Mouse (Mus musculus) layer of hippocampus, postnatal 36 days (tissue): ENCODE measurements at regions not wholly inside any gene's neighbourhood (a gene's known extent, or its start where the extent isn't known, plus 50 kb on each side); places are given as distances from the start of the nearest gene placed in this dataset.
A peak's percentile ranks its signal among the peaks of the same experiment; 100 is the strongest.

Experiments
- DNase-seq, 2 experiments: peaks; one replicate each; pipeline ENCODE4 v3.0.0; 2022

DNA sequence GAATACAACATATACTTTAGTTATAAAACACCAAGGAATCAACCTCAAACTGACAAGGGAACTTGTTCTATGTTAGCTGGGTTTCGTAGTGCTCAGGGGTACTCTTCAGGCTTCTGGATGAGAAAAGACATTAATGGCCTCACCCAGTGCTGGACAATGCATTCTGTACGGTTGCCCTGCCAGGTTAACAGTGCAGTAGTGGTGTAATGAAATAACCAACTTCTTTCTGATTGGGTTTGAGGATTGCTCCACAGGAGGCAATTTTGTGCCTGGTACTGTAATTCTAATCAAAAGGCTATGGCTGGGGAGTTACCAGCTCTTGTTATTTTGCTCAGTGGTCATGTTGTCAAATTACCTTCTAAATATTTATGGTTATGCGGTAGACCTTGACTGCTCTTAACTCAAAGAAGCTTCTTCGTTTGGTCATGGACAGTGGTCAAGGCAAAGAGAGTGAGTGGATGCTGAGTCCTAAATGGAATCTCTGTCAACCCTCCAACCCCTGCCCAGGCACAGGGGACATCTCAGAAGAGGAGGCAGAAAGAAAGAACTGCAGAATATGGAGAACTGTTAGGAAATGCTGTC, 158.8 kb upstream of the B3gat2 start:
- DNase-seq: no peak

DNA sequence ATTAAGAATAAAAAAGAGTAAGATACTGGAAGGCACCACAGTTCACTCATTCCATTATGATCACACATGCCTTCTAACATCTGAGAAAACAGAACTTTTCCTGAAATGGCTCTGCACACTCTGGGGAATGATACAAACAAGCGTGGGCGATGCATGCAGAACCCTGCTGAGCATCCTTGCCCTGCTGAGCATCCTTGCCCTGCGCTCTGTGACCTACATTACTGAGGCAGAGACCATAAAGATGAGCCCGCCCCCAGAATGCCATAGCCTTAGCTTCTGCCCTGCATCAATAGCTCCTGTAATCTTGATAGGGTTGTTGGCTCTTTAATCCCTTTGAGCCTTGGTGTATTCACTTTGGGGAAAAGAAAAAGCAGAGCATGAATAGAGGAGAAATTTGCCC, 132.2 kb upstream of the B3gat2 start:
- peak; percentile 6 to 15 for DNase-seq

DNA sequence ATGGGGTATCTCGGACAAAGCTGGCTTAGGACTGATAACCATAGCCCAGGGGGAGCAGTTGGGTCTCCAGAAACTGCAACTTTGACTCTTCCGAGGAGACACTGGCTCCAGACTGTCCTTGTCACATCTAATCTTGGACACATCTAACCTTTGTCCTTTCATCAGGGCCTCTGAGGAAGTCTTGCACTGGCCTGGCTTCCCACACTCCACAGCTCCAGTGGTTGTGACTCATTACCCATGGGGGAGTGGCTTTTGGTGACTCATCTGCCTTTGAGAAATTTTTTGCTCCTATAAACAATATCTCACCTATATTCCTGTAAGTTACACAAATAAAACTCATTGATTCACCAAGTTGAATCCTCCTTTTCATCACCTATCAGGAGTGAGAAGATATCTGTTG, 116.5 kb upstream of the B3gat2 start:
- no peak for DNase-seq

DNA sequence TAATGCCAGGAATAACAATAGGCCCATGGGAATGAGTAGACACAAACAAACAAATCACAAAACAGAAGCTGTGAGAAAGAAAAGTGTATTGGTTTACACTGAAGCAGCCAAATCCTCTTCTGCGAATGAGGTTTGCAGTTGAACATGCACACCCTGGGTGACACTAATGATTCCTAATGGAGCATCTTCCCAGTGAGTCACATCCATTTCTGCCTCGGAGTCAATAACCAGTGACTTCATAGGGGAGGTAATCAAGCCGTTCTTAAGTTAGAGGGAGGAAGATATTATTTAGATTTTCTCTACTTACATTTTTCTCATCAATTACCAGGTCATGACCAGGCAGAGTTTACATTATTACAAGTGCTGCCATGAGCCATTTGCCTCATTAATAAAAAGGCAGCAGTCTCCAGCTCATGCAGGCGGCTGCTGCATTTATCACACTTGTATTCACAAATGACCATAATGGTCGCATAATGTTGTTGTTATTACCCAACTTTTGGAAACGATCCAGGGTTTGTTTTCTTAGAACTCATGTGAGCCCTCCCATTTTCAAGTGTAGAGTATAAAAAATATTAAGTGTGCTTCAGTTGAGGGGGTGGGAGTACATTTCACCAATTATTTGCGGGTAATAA, 112.6 kb upstream of the B3gat2 start:
- no peak for DNase-seq

DNA sequence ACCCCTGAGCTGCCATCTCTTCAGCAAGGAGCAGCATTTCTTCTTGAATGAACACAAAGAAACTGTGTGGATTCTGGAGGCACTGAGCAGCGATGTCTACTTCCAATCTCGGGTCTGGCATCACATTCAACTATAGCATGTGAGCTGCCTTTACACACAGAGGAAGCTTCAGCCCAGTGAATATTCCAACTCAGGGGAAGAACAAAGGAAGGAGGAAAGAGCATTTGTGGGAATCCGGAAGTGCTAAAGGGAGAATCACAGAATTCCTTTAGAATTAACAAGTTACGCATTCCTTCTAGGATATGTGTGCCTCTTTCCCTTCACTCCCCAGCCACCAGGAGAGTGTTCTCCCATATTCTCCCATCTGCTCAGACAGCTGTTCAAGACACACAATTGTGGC, 111.7 kb upstream of the B3gat2 start:
- peak in 1 of 2 experiments; percentile 21 for DNase-seq

DNA sequence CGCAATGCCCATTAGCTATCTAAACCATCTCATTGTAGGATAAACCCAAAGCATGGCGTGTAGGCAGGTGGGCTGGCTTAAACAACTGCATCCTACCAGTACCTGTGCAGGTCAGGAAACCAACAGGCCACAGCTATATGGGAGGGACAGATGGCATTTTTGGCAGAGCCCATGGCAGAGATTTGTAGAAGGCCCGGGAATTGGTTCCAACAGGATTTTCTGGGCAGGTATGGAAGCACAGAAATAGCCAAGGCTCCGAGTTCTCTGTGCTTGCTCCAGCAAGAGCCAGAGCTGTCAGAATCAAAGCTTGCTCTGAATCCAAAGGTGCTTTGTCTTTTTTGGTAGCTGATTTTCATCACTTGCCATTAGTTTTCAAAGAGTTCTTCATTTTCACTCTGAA, 107.9 kb upstream of the B3gat2 start:
- no peak for DNase-seq

DNA sequence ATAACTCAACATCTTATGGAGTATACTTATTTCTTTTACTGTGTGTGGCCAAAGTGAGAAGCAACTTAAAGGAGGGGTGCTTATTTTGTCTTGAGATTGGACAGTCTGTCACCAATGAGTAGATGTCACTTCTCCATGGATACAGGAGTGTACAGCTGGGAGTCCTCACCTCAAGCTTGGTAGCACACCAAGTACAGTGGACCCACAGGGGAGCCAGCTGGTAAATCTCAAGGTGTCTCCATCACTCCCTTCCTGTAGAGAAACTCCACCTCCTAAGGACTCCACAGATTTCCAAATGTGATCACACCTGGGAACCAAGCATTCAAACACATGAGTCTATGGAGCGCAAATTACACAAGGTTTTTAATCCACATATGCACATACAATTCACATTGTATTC, 105.8 kb upstream of the B3gat2 start:
- DNase-seq: no peak

DNA sequence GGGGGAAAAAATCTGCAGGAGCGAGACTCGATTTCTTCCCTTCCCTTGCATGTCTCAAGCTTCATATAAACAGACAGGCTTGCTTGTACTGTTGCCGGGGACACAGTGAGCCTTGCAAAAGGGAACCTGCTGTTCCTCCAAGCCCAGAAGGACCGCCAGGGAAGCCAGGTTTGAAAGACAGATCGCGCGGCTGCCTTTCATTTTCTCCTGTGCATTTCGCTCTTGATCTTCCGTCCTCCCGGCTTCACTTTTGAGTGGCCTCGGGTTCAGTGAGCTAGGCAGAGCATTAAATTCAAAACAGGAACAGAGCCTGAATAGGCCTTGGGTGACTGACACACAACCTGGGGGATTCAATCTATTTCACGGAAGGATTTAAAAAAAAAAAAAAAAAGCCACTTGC, 105.3 kb upstream of the B3gat2 start:
- DNase-seq: peak; percentile 43 to 51

DNA sequence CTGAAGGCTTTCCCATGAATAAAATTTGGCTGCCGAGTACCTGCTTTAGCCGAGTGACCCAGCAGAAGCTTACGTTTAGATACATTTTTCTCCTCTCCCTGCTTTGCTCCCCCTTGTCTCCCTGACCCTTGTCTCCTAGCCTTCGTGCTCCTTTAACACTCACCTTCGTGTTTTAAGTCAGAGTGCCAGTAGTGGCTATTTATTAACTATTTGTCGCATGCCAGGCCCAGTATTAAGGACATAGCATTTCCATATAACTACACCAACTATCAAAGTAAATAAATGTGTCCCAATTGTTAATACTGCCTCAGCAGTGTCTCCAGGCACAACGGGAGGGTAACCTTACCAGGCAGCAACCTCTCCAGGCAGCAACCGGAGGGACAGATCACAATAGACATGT, 104.8 kb upstream of the B3gat2 start:
- no peak for DNase-seq

DNA sequence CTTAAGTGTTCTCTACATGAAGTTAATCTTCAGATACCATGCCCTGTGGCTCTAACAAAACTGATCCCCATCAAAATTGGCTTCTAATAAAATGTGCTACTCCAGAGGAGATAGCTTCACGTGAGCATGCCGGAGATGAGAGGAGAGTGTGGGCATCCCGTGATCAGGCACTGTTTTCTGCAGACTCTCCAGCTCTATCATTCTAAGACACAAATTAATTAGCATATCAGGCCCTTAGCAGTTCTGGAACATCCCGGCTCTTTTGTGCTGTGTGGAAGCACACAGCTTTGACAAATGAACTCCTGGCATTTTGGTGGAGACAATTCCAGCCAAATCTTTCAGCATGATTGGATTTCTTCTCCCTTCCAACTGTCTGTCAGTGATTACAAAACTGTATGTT, 91.0 kb upstream of the B3gat2 start:
- DNase-seq: no peak

DNA sequence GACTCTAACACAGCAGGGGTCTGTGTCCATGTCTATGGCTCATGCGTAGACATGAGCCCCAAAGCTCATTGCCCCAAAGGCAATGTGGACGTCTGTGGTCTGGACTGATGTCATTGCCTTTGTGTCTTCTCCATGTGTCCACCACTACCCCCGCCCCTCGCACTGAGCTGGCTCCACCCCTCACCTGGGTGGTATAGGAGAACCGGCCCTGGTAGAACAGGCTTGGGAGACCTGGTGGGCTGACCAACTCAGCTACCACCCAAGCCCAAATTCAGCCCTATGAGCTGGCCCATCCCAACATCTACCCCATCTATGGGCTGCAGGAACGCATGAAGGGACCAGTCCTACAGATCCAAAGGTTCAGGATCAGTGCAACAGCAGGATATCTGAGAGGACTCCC, 87.2 kb upstream of the B3gat2 start:
- no peak for DNase-seq

DNA sequence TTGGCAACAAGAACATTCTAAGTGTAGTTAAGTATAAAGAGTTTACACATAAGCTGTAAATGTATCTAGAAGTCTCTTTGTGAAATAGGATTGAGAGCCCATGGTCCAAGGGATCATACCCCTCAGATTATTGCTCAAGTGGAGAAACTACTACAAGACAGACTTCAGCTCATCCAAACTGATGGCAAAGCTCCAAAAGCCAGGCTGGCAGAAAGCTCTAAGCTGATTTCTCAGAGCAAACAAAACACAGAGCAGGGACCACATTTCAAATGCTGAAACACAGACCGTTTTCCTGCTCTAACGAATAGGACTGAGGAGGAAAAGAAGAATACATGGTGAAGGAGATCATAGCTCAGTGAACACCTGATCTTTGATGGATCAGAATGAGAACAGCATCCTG, 85.3 kb upstream of the B3gat2 start:
- DNase-seq: no peak

DNA sequence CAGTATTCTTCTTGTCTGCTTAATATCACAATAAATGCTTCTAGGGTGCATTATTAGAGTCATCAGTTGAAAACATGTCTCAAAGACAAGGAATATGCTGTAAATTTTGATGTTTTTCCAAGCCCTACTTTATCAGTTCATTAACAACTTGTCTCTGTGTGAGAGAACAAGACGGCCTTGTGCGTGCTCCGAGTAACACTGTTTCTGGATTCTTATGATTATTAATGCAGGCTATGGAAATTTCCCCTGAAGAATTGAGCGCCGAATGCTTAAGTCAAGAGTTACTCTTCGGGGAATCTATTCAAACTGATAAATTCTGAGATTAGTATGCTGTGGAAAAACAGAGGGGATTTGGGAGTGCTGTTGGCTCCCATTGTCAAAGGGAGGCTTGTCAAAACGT, 72.2 kb upstream of the B3gat2 start:
- no peak for DNase-seq

DNA sequence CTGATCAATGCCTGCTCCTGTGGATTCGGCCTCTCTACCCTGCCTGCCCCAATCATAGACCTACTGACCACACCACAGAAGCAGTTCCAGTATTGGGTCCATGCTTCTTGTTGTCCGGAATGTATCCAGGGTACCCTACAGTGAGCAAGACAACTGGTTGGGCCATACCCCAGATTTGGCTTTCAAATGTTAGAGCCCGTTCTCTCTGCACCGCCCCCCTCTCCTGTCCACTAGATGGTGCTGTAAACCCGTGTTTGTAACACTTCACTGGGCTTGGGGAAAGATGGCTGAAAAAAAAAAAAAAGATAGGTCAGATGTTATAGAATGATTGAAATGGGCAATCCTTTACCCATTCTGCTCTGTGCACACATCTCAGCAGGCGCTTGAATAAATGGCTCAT, 56.1 kb upstream of the B3gat2 start:
- peak; percentile 47 to 50 for DNase-seq

DNA sequence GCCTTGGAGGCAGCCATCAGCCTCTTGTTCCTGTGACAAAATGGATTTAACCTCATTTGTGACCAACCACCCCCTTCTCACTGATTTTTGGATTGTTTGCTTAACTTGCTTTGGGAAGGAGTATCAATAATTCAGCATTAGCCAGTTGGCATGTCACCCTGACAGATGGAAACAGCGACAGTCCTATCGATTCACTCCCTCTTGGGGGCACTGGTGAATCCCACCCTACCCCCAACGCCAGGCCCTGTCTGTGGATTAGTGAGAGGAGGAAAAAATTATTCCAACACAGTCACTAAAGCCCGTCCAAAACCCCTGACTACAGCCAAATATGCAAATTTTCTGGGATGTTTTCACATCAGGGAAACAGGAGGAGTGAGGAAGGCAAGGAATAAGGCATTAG, 55.1 kb upstream of the B3gat2 start:
- no peak for DNase-seq
